Mouse (Mus musculus): ENCODE measurements around the gene Bcl9l. TPM values are rescaled to one million over a fixed set of nuclear protein-coding genes. Genes with fewer than 3 reads are reported as not detected.

Gene Bcl9l
- polyA plus RNA-seq, 1 experiment from 2014 or later: 10.1 TPM

GRCm38 (mm10) chr9:44510872-44511601 is 28.4 kb downstream of the Bcl9l start:
- Histone ChIP-seq H3K27ac (ENCODE audit: low read depth, low read length) (no peak overlapping the region; the same call in 1 of the 2 replicates), H3K27me3 (ENCODE audit: control insufficient read depth, insufficient read depth, low read length) (no peaks in the 10 kb centered on the region), H3K9ac (ENCODE audit: low read depth, low read length) (no peak overlapping the region), H3K4me1 (replicated peaks; ENCODE audit: control insufficient read depth, insufficient read depth, low read length) (0 out of 2 replicates have a peak, but pooled peaks cover 3% of the 10 kb centered on the region), H3K4me2 (replicated peaks; ENCODE audit: low read depth, low read length) (no peak overlapping the region), H3K36me3 (ENCODE audit: control insufficient read depth, insufficient read depth, low read length) (no peaks in the 10 kb centered on the region), H3K9me3 (ENCODE audit: control insufficient read depth, low read length) (no peaks in the 10 kb centered on the region), H3K4me3 (ENCODE audit: low read depth, low read length) (no peak overlapping the region)
- DNase-seq (ENCODE audit: low spot score) (no peak), ATAC-seq (ENCODE audit: low FRiP score) (0 out of 2 replicates have a peak, but pooled peaks have one; percentile 10)
- WGBS: 73% methylated on average over 5 of the region's 5 CpGs

- ATAC-seq (ENCODE audit: low FRiP score) (no peak), DNase-seq (ENCODE audit: low spot score) (no peak)
- Histone ChIP-seq H3K9ac (ENCODE audit: low read depth, low read length) (no peak overlapping the region), H3K4me2 (replicated peaks; ENCODE audit: low read depth, low read length) (no peak overlapping the region), H3K27me3 (ENCODE audit: control insufficient read depth, insufficient read depth, low read length) (no peaks in the 10 kb centered on the region), H3K27ac (ENCODE audit: low read depth, low read length) (no peak overlapping the region), H3K4me3 (ENCODE audit: low read depth, low read length) (no peak overlapping the region), H3K36me3 (ENCODE audit: control insufficient read depth, insufficient read depth, low read length) (no peaks in the 10 kb centered on the region), H3K4me1 (replicated peaks; ENCODE audit: control insufficient read depth, insufficient read depth, low read length) (0 out of 2 replicates have a peak, but pooled peaks cover 3% of the 10 kb centered on the region), H3K9me3 (ENCODE audit: control insufficient read depth, low read length) (no peaks in the 10 kb centered on the region)
- WGBS: 79% methylated on average over 9 of the region's 9 CpGs
Observed at GRCm38 (mm10) chr9:44511935-44512716, 29.5 kb downstream of the Bcl9l start.

- H3K9me3 ChIP-seq (ENCODE audit: control insufficient read depth, low read length): no peaks in the 10 kb centered on the region
- H3K9ac ChIP-seq (ENCODE audit: low read depth, low read length): no peak overlapping the region
- WGBS: 89% methylated on average over 3 of the region's 3 CpGs
- 0 out of 2 replicates have a peak, but pooled peaks cover 3% of the 10 kb centered on the region for H3K4me1 ChIP-seq (replicated peaks; ENCODE audit: control insufficient read depth, insufficient read depth, low read length)
- no peak overlapping the region for H3K4me2 ChIP-seq (replicated peaks; ENCODE audit: low read depth, low read length)
- H3K27me3 ChIP-seq (ENCODE audit: control insufficient read depth, insufficient read depth, low read length): no peaks in the 10 kb centered on the region
- no peaks in the 10 kb centered on the region for H3K36me3 ChIP-seq (ENCODE audit: control insufficient read depth, insufficient read depth, low read length)
- ATAC-seq (ENCODE audit: low FRiP score) (no peak), DNase-seq (ENCODE audit: low spot score) (no peak)
- no peak overlapping the region for H3K4me3 ChIP-seq (ENCODE audit: low read depth, low read length)
- H3K27ac ChIP-seq (ENCODE audit: low read depth, low read length): no peak overlapping the region
Observed at GRCm38 (mm10) chr9:44512717-44513003, 30.0 kb downstream of the Bcl9l start.

- DNase-seq (ENCODE audit: low spot score) (no peak), ATAC-seq (ENCODE audit: low FRiP score) (no peak)
- no peaks in the 10 kb centered on the region for H3K9me3 ChIP-seq (ENCODE audit: control insufficient read depth, low read length)
Observed at GRCm38 (mm10) chr9:44513121-44513520, 30.5 kb downstream of the Bcl9l start.

GRCm38 (mm10) chr9:44513610-44514009 is 31.0 kb downstream of the Bcl9l start:
- DNase-seq (ENCODE audit: low spot score) (no peak), ATAC-seq (ENCODE audit: low FRiP score) (no peak)
- Histone ChIP-seq H3K9me3 (ENCODE audit: control insufficient read depth, low read length) (no peaks in the 10 kb centered on the region), H3K4me1 (replicated peaks; ENCODE audit: control insufficient read depth, insufficient read depth, low read length) (0 out of 2 replicates have a peak, but pooled peaks cover 3% of the 10 kb centered on the region), H3K36me3 (ENCODE audit: control insufficient read depth, insufficient read depth, low read length) (no peaks in the 10 kb centered on the region), H3K27me3 (ENCODE audit: control insufficient read depth, insufficient read depth, low read length) (no peaks in the 10 kb centered on the region), H3K4me3 (ENCODE audit: low read depth, low read length) (no peak overlapping the region), H3K9ac (ENCODE audit: low read depth, low read length) (no peak overlapping the region), H3K4me2 (replicated peaks; ENCODE audit: low read depth, low read length) (no peak overlapping the region), H3K27ac (ENCODE audit: low read depth, low read length) (no peak overlapping the region)
- WGBS: 78% methylated on average over 20 of the region's 20 CpGs

More at GRCm38 (mm10) chr9:44513121-44513520, 30.5 kb downstream of the Bcl9l start:
- Histone ChIP-seq H3K27me3 (ENCODE audit: control insufficient read depth, insufficient read depth, low read length) (no peaks in the 10 kb centered on the region), H3K9ac (ENCODE audit: low read depth, low read length) (no peak overlapping the region), H3K27ac (ENCODE audit: low read depth, low read length) (no peak overlapping the region), H3K4me1 (replicated peaks; ENCODE audit: control insufficient read depth, insufficient read depth, low read length) (0 out of 2 replicates have a peak, but pooled peaks cover 3% of the 10 kb centered on the region), H3K4me2 (replicated peaks; ENCODE audit: low read depth, low read length) (no peak overlapping the region), H3K4me3 (ENCODE audit: low read depth, low read length) (no peak overlapping the region), H3K36me3 (ENCODE audit: control insufficient read depth, insufficient read depth, low read length) (no peaks in the 10 kb centered on the region)
- 92% methylated on average over 11 of the region's 11 CpGs for WGBS

- no peak for ATAC-seq (ENCODE audit: low FRiP score)
- WGBS: 90% methylated on average over 5 of the region's 5 CpGs
Observed at GRCm38 (mm10) chr9:44514147-44514546, 31.5 kb downstream of the Bcl9l start.

GRCm38 (mm10) chr9:44515131-44515751 is 32.6 kb downstream of the Bcl9l start:
- Histone ChIP-seq H3K4me1 (replicated peaks; ENCODE audit: control insufficient read depth, insufficient read depth, low read length) (no peaks in the 10 kb centered on the region), H3K4me3 (ENCODE audit: low read depth, low read length) (no peak overlapping the region), H3K9me3 (ENCODE audit: control insufficient read depth, low read length) (no peaks in the 10 kb centered on the region), H3K36me3 (ENCODE audit: control insufficient read depth, insufficient read depth, low read length) (no peaks in the 10 kb centered on the region), H3K27ac (ENCODE audit: low read depth, low read length) (no peak overlapping the region), H3K27me3 (ENCODE audit: control insufficient read depth, insufficient read depth, low read length) (no peaks in the 10 kb centered on the region), H3K4me2 (replicated peaks; ENCODE audit: low read depth, low read length) (no peak overlapping the region), H3K9ac (ENCODE audit: low read depth, low read length) (no peak overlapping the region)
- ATAC-seq (ENCODE audit: low FRiP score): no peak
- DNase-seq (ENCODE audit: low spot score): no peak
- WGBS: 67% methylated on average over 12 of the region's 12 CpGs

More at GRCm38 (mm10) chr9:44514147-44514546, 31.5 kb downstream of the Bcl9l start:
- no peaks in the 10 kb centered on the region for H3K27me3 ChIP-seq (ENCODE audit: control insufficient read depth, insufficient read depth, low read length)
- no peak overlapping the region for H3K9ac ChIP-seq (ENCODE audit: low read depth, low read length)
- no peaks in the 10 kb centered on the region for H3K9me3 ChIP-seq (ENCODE audit: control insufficient read depth, low read length)
- H3K4me3 ChIP-seq (ENCODE audit: low read depth, low read length): no peak overlapping the region
- 0 out of 2 replicates have a peak, but pooled peaks cover 3% of the 10 kb centered on the region for H3K4me1 ChIP-seq (replicated peaks; ENCODE audit: control insufficient read depth, insufficient read depth, low read length)
- no peak overlapping the region for H3K4me2 ChIP-seq (replicated peaks; ENCODE audit: low read depth, low read length)
- no peak overlapping the region for H3K27ac ChIP-seq (ENCODE audit: low read depth, low read length)
- no peaks in the 10 kb centered on the region for H3K36me3 ChIP-seq (ENCODE audit: control insufficient read depth, insufficient read depth, low read length)
- no peak for DNase-seq (ENCODE audit: low spot score)

- H3K27ac ChIP-seq (ENCODE audit: low read depth, low read length): no peak overlapping the region
- no peak overlapping the region for H3K9ac ChIP-seq (ENCODE audit: low read depth, low read length)
- DNase-seq (ENCODE audit: low spot score): no peak
- no peaks in the 10 kb centered on the region for H3K36me3 ChIP-seq (ENCODE audit: control insufficient read depth, insufficient read depth, low read length)
- no peak overlapping the region for H3K4me3 ChIP-seq (ENCODE audit: low read depth, low read length)
- WGBS: 94% methylated on average over 5 of the region's 5 CpGs
- no peak for ATAC-seq (ENCODE audit: low FRiP score)
- no peak overlapping the region for H3K4me2 ChIP-seq (replicated peaks; ENCODE audit: low read depth, low read length)
- H3K4me1 ChIP-seq (replicated peaks; ENCODE audit: control insufficient read depth, insufficient read depth, low read length): no peaks in the 10 kb centered on the region
- no peaks in the 10 kb centered on the region for H3K9me3 ChIP-seq (ENCODE audit: control insufficient read depth, low read length)
- no peaks in the 10 kb centered on the region for H3K27me3 ChIP-seq (ENCODE audit: control insufficient read depth, insufficient read depth, low read length)
Observed at GRCm38 (mm10) chr9:44515891-44516290, 33.3 kb downstream of the Bcl9l start.
